ENCODE assay signal across 8 mouse cellular contexts in genomic region chrX:42151024-42151754, GRCm38 (mm10). TPM values are rescaled to one million over a fixed set of nuclear protein-coding genes. Genes with fewer than 3 reads are reported as not detected.
A peak's percentile ranks its signal among the peaks of the same experiment; 100 is the strongest.
DNase-seq lines count a peak whose midpoint lies in the region; ATAC-seq and TF ChIP-seq lines count a peak whose summit lies in the region.

No protein-coding gene starts in this region.

- no peak for TF ChIP-seq CTCF in heart, postnatal 0 days (IDR thresholded peaks at IDR 0.05; ENCODE audit: low read depth)

- peak overlapping the region; percentile 100 for H3K27ac ChIP-seq in heart, postnatal 0 days (ENCODE audit: low read depth)
- H3K27ac ChIP-seq in liver, embryonic 16.5 days (ENCODE audit: low read length) = peak overlapping the region; percentile 95

- H3K4me1 ChIP-seq in heart, postnatal 0 days (ENCODE audit: control insufficient read depth, insufficient read depth) = peaks cover 6% of the 10 kb centered on the region; the same call in 1 of the 2 replicates
- peaks cover 4% of the 10 kb centered on the region for H3K4me1 ChIP-seq in liver, embryonic 16.5 days (ENCODE audit: control insufficient read depth, low read depth, low read length)

- 14% methylated on average over 25 of the region's 25 CpGs for WGBS in heart, postnatal 0 days
- WGBS in liver, embryonic 16.5 days (ENCODE audit: insufficient replicate concordance) = 12% methylated on average over 25 of the region's 25 CpGs

- H3K27me3 ChIP-seq in heart, postnatal 0 days (ENCODE audit: control insufficient read depth, insufficient read depth, low read length) = no peaks in the 10 kb centered on the region
- H3K27me3 ChIP-seq in liver, embryonic 16.5 days (ENCODE audit: control insufficient read depth, insufficient read depth, low read depth, low read length) = no peaks in the 10 kb centered on the region

- peak overlapping the region; percentile 62 for H3K9ac ChIP-seq in heart, postnatal 0 days (replicated peaks; ENCODE audit: low read depth, low read length)
- H3K9ac ChIP-seq in liver, embryonic 16.5 days (ENCODE audit: low read depth, low read length) = peak overlapping the region; percentile 76

- H3K9me3 ChIP-seq in heart, postnatal 0 days (replicated peaks; ENCODE audit: control insufficient read depth, low read length) = no peaks in the 10 kb centered on the region
- no peaks in the 10 kb centered on the region for H3K9me3 ChIP-seq in liver, embryonic 16.5 days (replicated peaks; ENCODE audit: control insufficient read depth, low read length)

- peak overlapping the region; percentile 53 for H3K4me3 ChIP-seq in heart, postnatal 0 days (ENCODE audit: low read depth, low read length)
- peak overlapping the region; percentile 76 for H3K4me3 ChIP-seq in liver, embryonic 16.5 days (ENCODE audit: low read depth, low read length)

- ATAC-seq in heart, postnatal 0 days (ENCODE audit: insufficient read depth, low read depth) = no peak
- ATAC-seq in liver, embryonic 16.5 days (ENCODE audit: low read depth) = no peak
- ATAC-seq in frontal cortex, adult (ENCODE audit: low TSS enrichment) = no peak

- no peak for TF ChIP-seq EP300 in heart, postnatal 0 days (IDR thresholded peaks at IDR 0.05; ENCODE audit: low read depth)

- DNase-seq in cerebellum, adult 11-12 months = peak; percentile 32
- DNase-seq in cerebellum, postnatal 10 days = no peak
- peak; percentile 6 for DNase-seq in right cerebral cortex, postnatal 25 days
- no peak for DNase-seq in right cerebral cortex, adult 18-20 months
- DNase-seq in heart, postnatal 0 days (ENCODE audit: low spot score) = no peak
- no peak for DNase-seq in spleen, adult 12 weeks (ENCODE audit: low spot score)

- peak overlapping the region; percentile 57 for H3K4me2 ChIP-seq in heart, postnatal 0 days (ENCODE audit: low read depth, low read length)
- H3K4me2 ChIP-seq in liver, embryonic 16.5 days (ENCODE audit: low read depth, low read length) = peak overlapping the region; percentile 61

- no peaks in the 10 kb centered on the region for H3K36me3 ChIP-seq in heart, postnatal 0 days (replicated peaks; ENCODE audit: control insufficient read depth, insufficient read depth, low read length)
- H3K36me3 ChIP-seq in liver, embryonic 16.5 days (ENCODE audit: control insufficient read depth, insufficient read depth) = no peaks in the 10 kb centered on the region

RNA-seq across cellular contexts. Expression of gene Stag2, which starts 2.1 kb away (rescaled TPM):
- 47.1 and 48.2 TPM in 2 replicates for total RNA-seq in heart, postnatal 0 days (2014; rRNA removed; ENCODE audit: low replicate concordance)
- polyA plus RNA-seq in heart, postnatal 0 days (2015; fragmentation: Nextera tagmentation; extraction: Ambion mirVana) = 20.4 TPM in 2 replicates
- 28.6 and 31.7 TPM in 2 replicates for polyA plus RNA-seq in liver, embryonic 16.5 days (2015; fragmentation: Nextera tagmentation; extraction: Ambion mirVana)

Comparison
In these comparisons a context has a peak if more than half of its experiments do, and no peak if none do; other contexts are left out.
1. DNase-seq: peak in cerebellum, adult 11-12 months (single experiment) and right cerebral cortex, postnatal 25 days (single experiment); none in cerebellum, postnatal 10 days (0 of 2), right cerebral cortex, adult 18-20 months (single experiment), heart, postnatal 0 days (single experiment) and spleen, adult 12 weeks (single experiment).